ENCODE assay signal across 20 mouse cellular contexts in genomic region chr17:83453587-83453986, GRCm38 (mm10).
DNase-seq lines count a peak whose midpoint lies in the region; ATAC-seq and TF ChIP-seq lines count a peak whose summit lies in the region.
"Had no signal": no experiment of that assay in that cellular context is flagged by ENCODE, and none has a peak within 500 bp of the region (broad histone marks: within the 10 kb centered on the region; RNA-seq: fewer than 3 reads in every experiment).

No protein-coding gene starts in this region.

- peaks cover 8% of the 10 kb centered on the region for H3K4me1 ChIP-seq in thymus, adult 2 months (replicated peaks; ENCODE audit: control insufficient read depth, insufficient read depth, low read length)
- H3K4me1 ChIP-seq: embryonic facial prominence, embryonic 12.5 days; forebrain, embryonic 15.5 days; hindbrain, embryonic 13.5 days had no signal

- no peaks in the 10 kb centered on the region for H3K27me3 ChIP-seq in thymus, adult 2 months (ENCODE audit: control insufficient read depth, insufficient read depth, low read length)
- H3K27me3 ChIP-seq: CH12.LX; embryonic facial prominence, embryonic 12.5 days; forebrain, embryonic 15.5 days; hindbrain, embryonic 13.5 days; Patski had no signal

- no peak for TF ChIP-seq CTCF in thymus, adult 2 months (IDR thresholded peaks at IDR 0.05; ENCODE audit: borderline replicate concordance, control insufficient read depth, extremely low read depth, insufficient read depth, low read length, poor library complexity)

- H3K27ac ChIP-seq in thymus, adult 2 months (ENCODE audit: control insufficient read depth, insufficient read depth, low read length), result peak overlapping the region; percentile 43; the same call in 1 of the 2 replicates
- H3K27ac ChIP-seq: embryonic facial prominence, embryonic 12.5 days; forebrain, embryonic 15.5 days; hindbrain, embryonic 13.5 days had no signal

- DNase-seq in thymus, adult 2 months, result peak; percentile 8
- DNase-seq in thymus, adult 18-20 months, result no peak
- peak; percentile 38 for DNase-seq in CD4-positive, CD25-positive, alpha-beta regulatory T cell, adult 2 months (ENCODE audit: low read depth, low spot score)
- DNase-seq in T-cell, adult 2 months (ENCODE audit: low spot score), result peak; percentile 70
- DNase-seq in naive thymus-derived CD4-positive, alpha-beta T cell, adult 2 months (ENCODE audit: low read depth), result peak; percentile 50
- DNase-seq in urinary bladder, postnatal 25 days (ENCODE audit: low spot score), result no peak
- DNase-seq: adrenal gland, adult 8-10 months; adrenal gland, postnatal 36 days; cerebellum, adult 11-12 months; cerebellum, adult 9-10 months; cerebellum, postnatal 25 days; gastrocnemius, postnatal 10 days; heart, postnatal 4 days had no signal

- peaks cover 4% of the 10 kb centered on the region for H3K36me3 ChIP-seq in thymus, adult 2 months (ENCODE audit: control insufficient read depth, insufficient read depth, low read length)

- 32% methylated on average over 5 of the region's 5 CpGs for WGBS in thymus, adult 2 months

- ATAC-seq in megakaryocyte, adult 5-6 weeks (ENCODE audit: poor library complexity, severe bottlenecking), result no peak
- ATAC-seq: forebrain, embryonic 15.5 days; intestine, postnatal 0 days; Patski had no signal

- no peak for TF ChIP-seq POLR2A in thymus, adult 2 months (IDR thresholded peaks at IDR 0.05; ENCODE audit: control insufficient read depth, extremely low read depth, insufficient read depth, low read length, poor library complexity)

- no peak overlapping the region for H3K4me3 ChIP-seq in thymus, adult 2 months (ENCODE audit: control insufficient read depth, insufficient read depth, low read length)
- H3K4me3 ChIP-seq: embryonic facial prominence, embryonic 12.5 days; forebrain, embryonic 15.5 days; hindbrain, embryonic 13.5 days had no signal

Comparison
In these comparisons a context has a peak if more than half of its experiments do, and no peak if none do; other contexts are left out.
1. DNase-seq: peak in thymus, adult 2 months (single experiment), CD4-positive, CD25-positive, alpha-beta regulatory T cell, adult 2 months (single experiment), T-cell, adult 2 months (single experiment) and naive thymus-derived CD4-positive, alpha-beta T cell, adult 2 months (single experiment); none in thymus, adult 18-20 months (0 of 2) and urinary bladder, postnatal 25 days (single experiment).